Mouse (Mus musculus) small intestine, adult 2 months (tissue): ENCODE measurements around the gene Cntn5.

Source experiments
- CTCF ChIP-seq: fragments of 200-500 bp; IDR thresholded peaks from 2 replicates; pipeline ENCODE4 v1.5.1; 2012; ENCODE audit warnings: low read depth, mild to moderate bottlenecking, control low read depth, inconsistent platforms, low read length, moderate library complexity, mixed read lengths; ENCODE audit not compliant: insufficient replicate concordance, insufficient read length; ENCODE audit errors: extremely low read depth
- POLR2A ChIP-seq: fragments of 200-500 bp; IDR thresholded peaks from 2 replicates; pipeline ENCODE4 v1.6.1; 2012; ENCODE audit warnings: low read depth, mild to moderate bottlenecking, control low read depth, inconsistent platforms, low read length, moderate library complexity

- no peak for TF ChIP-seq CTCF
- TF ChIP-seq POLR2A, result no peak
These were observed 1199.4 kb downstream of the Cntn5 start for GRCm38 (mm10) chr9:9705180-9705579.
